Mouse (Mus musculus): ENCODE data around the gene Adcyap1. TPM values are rescaled to one million over a fixed set of nuclear protein-coding genes. Genes with fewer than 3 reads are reported as not detected.

Adcyap1 gene
- 0.32 TPM for polyA plus RNA-seq (2017; shearing (Covaris generic))

DNA sequence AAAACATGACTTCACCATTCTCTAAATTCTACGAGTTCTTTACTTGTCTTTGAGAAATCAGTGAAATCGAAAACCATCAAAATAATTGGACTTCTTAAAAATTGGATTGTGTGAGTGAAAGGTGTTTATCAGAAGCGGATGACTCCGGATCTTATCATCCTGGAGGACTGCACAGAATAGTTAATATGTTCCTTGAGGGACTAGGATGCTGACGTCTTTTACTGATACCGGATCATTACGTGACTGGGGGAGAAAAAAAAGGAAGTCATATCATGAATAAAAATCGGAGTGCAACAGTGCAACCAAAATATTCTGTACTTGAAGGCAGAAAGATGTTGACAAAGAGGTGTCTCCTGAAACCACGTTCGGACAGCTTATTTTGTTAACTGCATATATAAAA lies at the start of gene Adcyap1:
TSS of gene Adcyap1 (plus strand) at position 301 of the 400 bp plus-strand sequence.

All from effector memory CD4-positive, alpha-beta T cell, adult 7 months (primary cell).